Mouse (Mus musculus) lung, postnatal 4 days (tissue): ENCODE results near the gene Tnni1.

Source experiments
- DNase-seq, 2 experiments: peaks; one replicate each; pipeline ENCODE4 v3.0.0; 2021

Tnni1 gene

DNA sequence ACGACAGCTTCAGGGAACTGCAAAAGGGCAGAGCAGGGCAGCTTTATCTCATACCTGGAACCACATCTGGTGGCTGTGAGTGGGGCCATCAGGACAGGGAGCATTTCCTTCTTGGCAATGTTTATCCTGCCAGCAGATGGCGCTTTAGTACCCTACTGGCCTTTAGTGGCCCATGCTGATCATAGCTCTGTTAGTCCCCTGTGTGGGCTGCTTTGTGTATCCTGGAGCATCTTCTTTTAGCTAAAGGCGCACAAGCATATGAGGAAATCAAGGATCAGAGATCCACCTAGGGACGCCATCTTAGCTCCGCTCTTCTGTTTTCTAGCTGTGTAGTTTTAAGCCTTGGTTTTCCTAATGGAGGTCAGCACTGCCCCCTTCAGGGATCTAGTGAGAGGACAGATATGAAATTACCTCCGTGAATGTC is 67.9 kb downstream of the Tnni1 start:
- peak in 1 of 2 experiments; percentile 51 for DNase-seq

DNA sequence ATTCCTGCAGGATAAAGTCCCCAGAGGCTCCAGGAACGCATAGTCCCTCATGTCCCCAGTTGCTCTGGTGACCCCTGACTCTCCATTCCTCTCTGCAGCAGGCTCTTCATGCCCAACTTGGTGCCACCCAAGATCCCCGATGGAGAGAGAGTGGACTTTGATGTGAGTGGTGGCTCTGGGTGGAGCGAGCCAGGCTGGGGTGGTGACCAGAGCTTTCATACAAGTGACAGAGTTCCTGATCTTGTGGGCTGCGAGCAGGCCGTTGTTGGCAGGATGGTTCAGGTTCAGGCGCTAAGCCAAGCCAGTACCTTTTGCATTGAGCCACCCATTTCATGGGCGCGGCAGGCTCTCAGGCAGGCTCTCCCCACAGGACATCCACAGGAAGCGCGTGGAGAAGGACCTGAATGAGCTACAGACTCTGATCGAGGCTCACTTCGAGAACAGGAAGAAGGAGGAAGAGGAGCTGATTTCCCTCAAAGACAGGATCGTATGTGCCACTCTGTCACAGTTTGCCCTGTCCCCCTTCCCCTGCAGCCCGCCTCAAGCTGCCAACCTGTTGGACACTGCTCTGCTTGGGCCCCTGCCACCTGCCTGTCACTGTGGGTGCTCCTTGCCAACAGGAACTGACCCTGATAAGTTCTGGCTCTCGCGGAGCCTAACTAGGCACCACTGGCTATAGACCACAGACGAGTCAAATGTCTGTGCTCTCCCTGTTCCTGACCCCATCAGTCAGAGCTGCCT is 68.5 kb downstream of the Tnni1 start:
- no peak for DNase-seq

DNA sequence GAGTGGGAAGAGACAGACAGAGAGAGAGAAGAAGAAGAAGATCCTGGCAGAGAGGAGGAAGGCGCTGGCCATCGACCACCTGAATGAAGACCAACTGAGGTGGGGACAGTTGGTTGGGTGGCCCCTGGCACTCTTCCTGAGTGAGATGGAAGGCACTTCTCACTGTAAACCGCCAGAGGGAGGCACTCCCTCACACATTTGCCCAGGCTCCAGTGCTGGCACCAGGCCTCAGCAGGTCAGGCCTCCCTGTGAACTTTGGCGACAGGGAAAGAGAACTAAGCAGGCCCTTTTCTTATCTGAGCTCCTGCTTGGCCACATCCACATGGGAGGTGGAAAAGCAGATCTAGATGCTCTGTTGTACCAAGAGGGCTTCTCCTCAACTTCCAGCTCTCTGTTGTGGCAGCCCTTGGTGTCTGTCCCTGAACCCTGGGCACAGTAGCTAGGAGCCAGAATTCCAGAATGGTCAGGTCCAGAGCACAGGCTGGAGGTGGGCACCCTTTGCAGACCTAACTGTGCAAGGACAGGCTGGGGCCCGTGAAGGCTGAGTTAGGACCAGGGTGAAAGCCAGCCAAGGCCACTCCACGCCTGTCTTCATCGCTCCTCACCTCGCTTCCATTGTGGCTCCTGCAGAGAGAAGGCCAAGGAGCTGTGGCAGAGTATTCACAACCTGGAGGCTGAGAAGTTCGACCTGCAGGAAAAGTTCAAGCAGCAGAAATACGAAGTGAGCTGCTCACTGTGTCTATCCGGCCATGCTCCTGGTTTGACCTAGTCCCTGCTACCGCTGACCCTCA is 71.7 kb downstream of the Tnni1 start:
- peak; percentile 50 to 53 for DNase-seq

DNA sequence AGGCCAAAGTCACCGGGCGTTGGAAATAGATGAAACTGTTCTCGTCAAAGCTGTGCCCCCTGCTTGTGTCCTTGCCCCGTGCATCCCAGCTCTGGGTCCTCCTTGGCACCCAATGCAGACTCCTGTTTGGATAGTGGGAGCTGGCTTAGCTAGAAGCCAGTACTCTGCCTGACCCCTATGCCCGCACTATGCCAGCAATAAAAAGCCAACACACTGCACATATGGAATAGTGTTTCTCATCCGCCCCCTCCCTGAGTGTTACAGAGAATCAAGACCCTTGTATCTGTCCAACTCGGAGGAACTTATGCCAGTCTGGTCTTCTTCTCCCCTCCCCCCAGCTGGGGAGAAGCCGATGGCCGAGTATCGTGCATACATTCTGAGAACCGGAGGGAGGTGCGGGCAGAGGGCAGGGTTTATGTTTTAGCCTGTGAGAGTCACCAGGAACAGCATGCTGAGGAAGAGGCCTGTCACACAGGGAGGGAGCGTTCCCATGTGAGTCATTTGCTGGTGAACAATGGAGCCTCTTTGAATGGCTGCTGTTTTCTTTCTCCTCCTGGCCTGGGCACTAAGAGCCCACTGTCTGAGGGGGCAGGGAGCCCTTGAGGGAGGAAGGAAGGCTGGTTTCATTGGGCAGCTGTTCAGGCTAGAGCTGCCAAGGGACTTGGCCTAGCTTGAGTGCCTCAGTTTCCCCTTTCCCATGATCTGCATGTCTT is 73.0 kb downstream of the Tnni1 start:
- no peak for DNase-seq

DNA sequence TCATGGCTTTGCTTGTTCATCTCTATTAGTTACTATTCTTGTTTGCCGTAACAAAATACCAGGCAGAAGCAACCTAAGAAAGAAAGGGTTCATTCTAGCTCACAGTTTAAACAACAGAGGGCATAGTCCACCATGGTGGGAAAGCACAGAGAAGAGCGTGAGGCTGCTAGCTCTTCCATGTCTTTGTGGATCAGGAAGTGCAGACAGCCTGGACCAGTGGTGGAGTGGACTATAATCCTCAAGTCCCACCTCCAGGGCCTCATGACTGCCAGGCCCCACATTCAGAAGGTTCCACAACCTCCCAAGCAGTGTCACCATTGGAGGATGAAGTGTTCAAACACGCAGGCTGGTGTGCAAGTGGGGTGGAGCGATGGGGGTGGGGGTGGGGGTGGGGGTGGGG is 74.0 kb downstream of the Tnni1 start:
- no peak for DNase-seq

DNA sequence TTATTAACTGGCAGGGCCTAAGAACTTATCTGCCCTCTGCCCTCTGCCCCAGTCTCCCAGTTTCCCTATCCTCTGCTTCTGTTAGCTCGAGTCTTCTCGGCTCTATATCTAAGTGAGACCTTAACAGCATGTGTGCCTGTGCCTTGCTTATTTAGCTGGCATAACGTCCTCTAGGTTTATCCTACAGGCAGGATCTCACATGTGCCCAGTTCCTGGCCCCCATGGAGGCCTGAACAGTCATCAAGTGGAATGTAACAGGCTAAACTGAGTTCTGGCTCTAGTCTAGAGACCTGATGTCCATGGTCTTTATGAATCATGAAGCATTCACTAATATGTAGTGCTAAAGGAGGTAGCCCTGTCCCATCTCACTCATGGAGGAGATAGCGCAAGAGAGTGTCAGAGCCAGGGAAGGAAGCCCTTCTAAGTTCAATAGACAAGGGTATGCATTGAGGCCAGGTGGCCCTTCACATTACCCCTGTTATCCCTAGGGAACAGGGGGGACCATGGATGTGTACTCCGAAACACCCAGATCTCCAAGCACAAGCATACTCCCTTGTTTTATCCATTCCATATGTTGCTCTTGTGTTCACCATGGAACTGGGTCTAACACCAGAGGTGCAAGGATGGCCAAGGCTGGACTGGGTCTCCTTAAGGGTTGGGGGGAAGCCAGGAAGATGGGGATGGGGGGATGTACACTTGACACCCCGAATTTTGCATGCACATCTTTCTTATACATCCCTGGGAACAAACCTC is 75.5 kb downstream of the Tnni1 start:
- no peak for DNase-seq

DNA sequence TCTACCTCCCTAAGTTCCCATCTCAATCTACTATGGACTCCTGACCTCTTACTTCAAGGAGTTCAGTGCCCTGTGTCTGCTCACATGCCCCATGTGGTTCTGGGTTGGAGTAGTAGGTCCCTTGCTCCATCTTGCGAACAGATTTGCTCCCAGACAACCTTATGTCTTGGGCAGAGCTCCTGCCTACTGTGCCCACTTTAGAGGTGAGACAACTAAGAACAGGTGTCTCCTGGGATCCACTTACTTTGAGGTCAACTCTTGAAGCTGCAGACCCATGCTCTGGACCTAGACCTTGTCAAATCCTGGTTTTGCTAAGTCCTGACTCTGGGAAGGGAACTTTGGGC is 76.1 kb downstream of the Tnni1 start:
- DNase-seq = no peak

DNA sequence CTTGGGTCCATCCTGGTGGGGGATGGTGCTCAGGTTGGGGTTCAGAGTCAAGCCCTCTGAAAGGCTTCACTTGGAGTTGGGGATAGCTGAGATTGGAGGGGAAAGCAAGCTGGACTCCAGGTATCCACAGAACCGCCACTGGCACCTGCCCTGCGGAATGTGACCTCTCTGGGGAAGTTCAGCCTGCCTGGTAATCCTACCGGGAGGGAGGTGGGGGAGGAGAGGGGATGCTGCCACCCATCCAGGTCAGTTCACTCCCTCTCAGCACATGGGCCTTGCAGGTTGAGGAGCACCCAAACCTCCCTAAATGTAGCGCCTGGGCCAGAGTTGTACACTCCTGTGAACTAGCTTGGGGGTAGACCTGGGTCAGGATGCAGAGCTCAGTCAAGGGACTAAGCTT is 76.8 kb downstream of the Tnni1 start:
- no peak for DNase-seq

DNA sequence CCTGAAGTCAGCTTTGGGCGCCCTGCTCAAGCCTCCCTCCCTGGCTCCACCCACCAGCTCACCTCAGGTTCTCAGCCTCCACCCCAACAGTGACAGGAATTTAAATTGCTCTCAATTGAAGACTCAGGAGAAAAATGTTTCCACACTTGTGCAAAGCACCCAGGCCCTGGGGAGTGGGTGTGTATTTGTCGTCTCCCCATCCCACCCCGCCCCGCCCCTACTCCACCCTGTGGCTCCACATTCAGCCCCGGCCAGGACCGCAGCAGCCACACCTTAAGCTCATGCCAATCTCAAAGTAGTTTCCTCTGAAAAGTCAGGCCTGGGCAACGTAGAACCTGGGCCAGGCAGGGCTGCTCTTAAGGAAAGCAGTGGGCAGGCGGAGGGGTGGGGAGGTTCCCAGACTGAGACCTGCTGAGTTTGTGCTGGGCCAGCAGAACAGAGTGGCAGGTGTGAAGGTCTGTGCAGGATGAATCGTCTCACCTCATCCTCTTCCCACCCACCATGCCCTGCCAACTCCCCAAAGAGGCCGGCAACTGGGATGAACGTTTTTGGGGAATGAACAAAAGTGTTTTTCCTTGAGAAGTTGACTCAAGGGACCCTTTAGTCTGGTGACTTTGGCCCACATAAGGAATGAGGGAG is 78.0 kb downstream of the Tnni1 start:
- DNase-seq = no peak

DNA sequence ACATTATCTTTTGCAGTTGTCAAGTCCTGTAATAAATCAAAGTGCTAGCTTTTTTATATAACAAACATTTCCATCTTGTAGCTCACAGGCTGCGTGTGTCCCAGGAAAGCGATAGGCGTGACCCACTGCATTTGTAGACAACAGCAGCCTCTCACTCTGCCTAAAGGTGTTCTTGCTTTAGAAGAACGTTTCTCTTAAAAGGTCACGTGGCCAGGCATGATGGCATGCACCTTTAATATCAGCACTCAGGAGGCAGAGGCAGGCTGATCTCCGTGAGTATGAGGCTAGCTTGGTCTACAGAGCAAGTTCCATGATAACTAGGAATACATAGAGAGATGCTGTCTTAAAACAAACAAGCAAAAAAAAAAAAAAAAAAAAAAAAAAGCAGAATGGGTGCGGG is 79.3 kb downstream of the Tnni1 start:
- DNase-seq = no peak
